Mouse (Mus musculus): ENCODE data around the gene Ttc25.

Gene Ttc25

GRCm38 (mm10) chr11:100544832-100545745, at the start of gene Ttc25:
Gene Ttc25, plus strand, starts transcription at chr11:100545607.
- DNase-seq (ENCODE audit: low spot score) = peak; percentile 75

GRCm38 (mm10) chr11:100500241-100500640, 45.2 kb upstream of the Ttc25 start:
- no peak for DNase-seq (ENCODE audit: low spot score)

GRCm38 (mm10) chr11:100500651-100501050, 44.8 kb upstream of the Ttc25 start:
- no peak for DNase-seq (ENCODE audit: low spot score)

GRCm38 (mm10) chr11:100501321-100501720, 44.1 kb upstream of the Ttc25 start:
- DNase-seq (ENCODE audit: low spot score) = no peak

GRCm38 (mm10) chr11:100504990-100505660, 40.3 kb upstream of the Ttc25 start:
- no peak for DNase-seq (ENCODE audit: low spot score)

- DNase-seq (ENCODE audit: low spot score) = no peak
Measured at GRCm38 (mm10) chr11:100505997-100506396, 39.4 kb upstream of the Ttc25 start.

GRCm38 (mm10) chr11:100510556-100510955, 34.9 kb upstream of the Ttc25 start:
- no peak for DNase-seq (ENCODE audit: low spot score)

GRCm38 (mm10) chr11:100512384-100512783, 33.0 kb upstream of the Ttc25 start:
- no peak for DNase-seq (ENCODE audit: low spot score)

GRCm38 (mm10) chr11:100513716-100514115, 31.7 kb upstream of the Ttc25 start:
- no peak for DNase-seq (ENCODE audit: low spot score)

GRCm38 (mm10) chr11:100515061-100515460, 30.3 kb upstream of the Ttc25 start:
- DNase-seq (ENCODE audit: low spot score) = no peak

- no peak for DNase-seq (ENCODE audit: low spot score)
Measured at GRCm38 (mm10) chr11:100515789-100516188, 29.6 kb upstream of the Ttc25 start.

GRCm38 (mm10) chr11:100516291-100516690, 29.1 kb upstream of the Ttc25 start:
- no peak for DNase-seq (ENCODE audit: low spot score)

- DNase-seq (ENCODE audit: low spot score) = no peak
Measured at GRCm38 (mm10) chr11:100518188-100518591, 27.2 kb upstream of the Ttc25 start.

- no peak for DNase-seq (ENCODE audit: low spot score)
Measured at GRCm38 (mm10) chr11:100519188-100519587, 26.2 kb upstream of the Ttc25 start.

GRCm38 (mm10) chr11:100520838-100521237, 24.6 kb upstream of the Ttc25 start:
- DNase-seq (ENCODE audit: low spot score) = no peak

- DNase-seq (ENCODE audit: low spot score) = no peak
Measured at GRCm38 (mm10) chr11:100524358-100524757, 21.0 kb upstream of the Ttc25 start.

GRCm38 (mm10) chr11:100524987-100525630, 20.3 kb upstream of the Ttc25 start:
- DNase-seq (ENCODE audit: low spot score) = no peak

- no peak for DNase-seq (ENCODE audit: low spot score)
Measured at GRCm38 (mm10) chr11:100526052-100526816, 19.2 kb upstream of the Ttc25 start.

- DNase-seq (ENCODE audit: low spot score) = peak; percentile 44
Measured at GRCm38 (mm10) chr11:100527066-100527457, 18.3 kb upstream of the Ttc25 start.

GRCm38 (mm10) chr11:100527458-100528374, 17.7 kb upstream of the Ttc25 start, which contains the start of gene Acly:
Gene Acly, minus strand, starts transcription at chr11:100528000.
- peak; percentile 95 for DNase-seq (ENCODE audit: low spot score)

All from ovary, postnatal 14 days (tissue).